ENCODE assay signal across 9 mouse cellular contexts in genomic region chr16:56715608-56716007, GRCm38 (mm10). TPM values are rescaled to one million over a fixed set of nuclear protein-coding genes. Genes with fewer than 3 reads are reported as not detected.
DNase-seq lines count a peak whose midpoint lies in the region; ATAC-seq lines count a peak whose summit lies in the region.
"Had no signal": no experiment of that assay in that cellular context is flagged by ENCODE, and none has a peak within 500 bp of the region (broad histone marks: within the 10 kb centered on the region; RNA-seq: fewer than 3 reads in every experiment).

No protein-coding gene starts in this region.

- no peaks in the 10 kb centered on the region for H3K9me3 ChIP-seq in neural tube, embryonic 11.5 days (ENCODE audit: control insufficient read depth, low read length)
- no peaks in the 10 kb centered on the region for H3K9me3 ChIP-seq in forebrain, embryonic 16.5 days (ENCODE audit: control insufficient read depth, low read length)
- H3K9me3 ChIP-seq in liver, embryonic 15.5 days (replicated peaks), result no peaks in the 10 kb centered on the region

- peaks cover 3% of the 10 kb centered on the region; the same call in 1 of the 2 replicates for H3K36me3 ChIP-seq in neural tube, embryonic 11.5 days (ENCODE audit: control insufficient read depth, insufficient read depth, low read length)
- H3K36me3 ChIP-seq in forebrain, embryonic 16.5 days (ENCODE audit: control insufficient read depth, insufficient read depth), result peaks cover 2% of the 10 kb centered on the region; the same call in 1 of the 2 replicates
- peaks cover 24% of the 10 kb centered on the region for H3K36me3 ChIP-seq in liver, embryonic 15.5 days (replicated peaks)

- DNase-seq in neural tube, embryonic 11.5 days (ENCODE audit: low spot score), result no peak
- no peak for DNase-seq in neural tube, embryonic 10.5 days (ENCODE audit: extremely low spot score, low spot score)
- no peak for DNase-seq in layer of hippocampus, adult 18-20 months (ENCODE audit: low spot score in 2 of 2)
- no peak for DNase-seq in adrenal gland, postnatal 14 days
- DNase-seq in MN1 (ENCODE audit: low spot score), result no peak
- DNase-seq in cerebellum, postnatal 10 days, result no peak
- DNase-seq: adrenal gland, postnatal 25 days had no signal

- H3K9ac ChIP-seq in neural tube, embryonic 11.5 days (ENCODE audit: low read length), result peak overlapping the region; percentile 4; the same call in 1 of the 2 replicates
- no peak overlapping the region for H3K9ac ChIP-seq in forebrain, embryonic 16.5 days (replicated peaks; ENCODE audit: low read depth, low read length)
- peak overlapping the region; percentile 84 for H3K9ac ChIP-seq in liver, embryonic 15.5 days

- peak overlapping the region; percentile 64 for H3K4me2 ChIP-seq in neural tube, embryonic 11.5 days (ENCODE audit: low read depth)
- 0 out of 2 replicates have a peak overlapping the region, but pooled peaks have one; percentile 8 for H3K4me2 ChIP-seq in forebrain, embryonic 16.5 days (ENCODE audit: low read length)
- H3K4me2 ChIP-seq in liver, embryonic 15.5 days, result peak overlapping the region; percentile 85

- no peak overlapping the region for H3K27ac ChIP-seq in neural tube, embryonic 11.5 days (ENCODE audit: low read depth, low read length)
- H3K27ac ChIP-seq in forebrain, embryonic 16.5 days (ENCODE audit: low read length), result no peak overlapping the region
- peak overlapping the region; percentile 97; the same call in 1 of the 2 replicates for H3K27ac ChIP-seq in liver, embryonic 15.5 days (replicated peaks)

- peak overlapping the region; percentile 85 for H3K4me3 ChIP-seq in neural tube, embryonic 11.5 days (ENCODE audit: low read depth, low read length)
- H3K4me3 ChIP-seq in forebrain, embryonic 16.5 days (replicated peaks; ENCODE audit: low read length), result no peak overlapping the region
- H3K4me3 ChIP-seq in liver, embryonic 15.5 days (replicated peaks), result peak overlapping the region; percentile 89

- no peaks in the 10 kb centered on the region for H3K27me3 ChIP-seq in neural tube, embryonic 11.5 days (ENCODE audit: control insufficient read depth, insufficient read depth, low read length)
- no peaks in the 10 kb centered on the region for H3K27me3 ChIP-seq in forebrain, embryonic 16.5 days (replicated peaks; ENCODE audit: control insufficient read depth, insufficient read depth, low read length)
- H3K27me3 ChIP-seq in liver, embryonic 15.5 days, result no peaks in the 10 kb centered on the region

- WGBS in neural tube, embryonic 11.5 days, result 82% methylated on average over 3 of the region's 3 CpGs
- 88% methylated on average over 3 of the region's 3 CpGs for WGBS in forebrain, embryonic 16.5 days
- WGBS in liver, embryonic 15.5 days (ENCODE audit: insufficient replicate concordance), result 13% methylated on average over 3 of the region's 3 CpGs

- peaks cover 10% of the 10 kb centered on the region; the same call in 1 of the 2 replicates for H3K4me1 ChIP-seq in neural tube, embryonic 11.5 days (ENCODE audit: control insufficient read depth, insufficient read depth, low read length)
- peaks cover 13% of the 10 kb centered on the region for H3K4me1 ChIP-seq in forebrain, embryonic 16.5 days (replicated peaks; ENCODE audit: control insufficient read depth, insufficient read depth, low read length)
- peaks cover 42% of the 10 kb centered on the region for H3K4me1 ChIP-seq in liver, embryonic 15.5 days (replicated peaks)

- ATAC-seq in neural tube, embryonic 11.5 days (ENCODE audit: insufficient read depth, low FRiP score, low TSS enrichment), result no peak
- no peak for ATAC-seq in forebrain, embryonic 16.5 days
- no peak for ATAC-seq in liver, embryonic 15.5 days (ENCODE audit: insufficient read depth)

RNA-seq across cellular contexts. Expression of gene Tfg, which starts 1.6 kb away (rescaled TPM):
- 213 and 219 TPM in 2 replicates for polyA plus RNA-seq in neural tube, embryonic 11.5 days (2014; fragmentation: Nextera tagmentation; extraction: Ambion mirVana)
- 150 and 156 TPM in 2 replicates for polyA plus RNA-seq in forebrain, embryonic 16.5 days (2015; fragmentation: Nextera tagmentation; extraction: Ambion mirVana)
- 68.9 and 69.3 TPM in 2 replicates for polyA plus RNA-seq in liver, embryonic 15.5 days (2015; fragmentation: Nextera tagmentation; extraction: Ambion mirVana)
- total RNA-seq in layer of hippocampus, adult 18-20 months (2021), result 10 to 100 TPM; 56.0 to 56.4 TPM
- 67.6 and 73.2 TPM in 2 replicates for total RNA-seq in adrenal gland, postnatal 14 days (2021)

Comparison
In these comparisons a context has a peak if more than half of its experiments do, and no peak if none do; other contexts are left out.
1. H3K4me2 ChIP-seq: peak in every context shown above with its lines; median percentile 85 in liver, embryonic 15.5 days; 64 in neural tube, embryonic 11.5 days; 8 in forebrain, embryonic 16.5 days.